24 mouse cellular contexts compared by ENCODE assay signal in the genomic region with DNA sequence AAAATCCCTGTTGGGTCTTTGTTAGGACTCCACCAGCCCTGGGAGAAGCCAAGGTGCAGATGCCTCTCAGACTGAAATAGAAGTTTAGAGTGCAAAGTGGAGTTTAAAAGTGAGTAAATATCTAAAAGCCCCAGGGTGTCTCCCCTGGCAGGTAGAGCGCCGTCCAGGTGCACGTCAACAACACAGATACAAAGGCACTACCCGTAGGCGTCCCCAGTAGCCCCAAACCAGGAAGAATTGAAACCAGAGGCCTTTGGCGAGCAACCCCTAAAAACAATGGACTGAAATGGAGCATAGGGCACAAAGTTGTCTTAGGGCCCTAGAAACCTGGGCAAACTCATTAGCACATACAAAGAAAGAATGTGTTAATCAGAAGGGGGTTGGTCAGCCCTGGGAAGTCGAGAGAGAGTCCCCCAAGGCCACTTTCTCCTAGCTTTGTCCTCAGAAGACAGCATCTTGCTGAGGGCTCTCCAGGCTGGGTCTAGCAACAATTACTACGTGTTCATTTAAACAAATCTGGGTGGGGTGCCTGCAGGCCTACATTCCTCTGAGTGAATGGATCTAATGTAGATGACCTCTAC. TPM values are rescaled to one million over a fixed set of nuclear protein-coding genes. Genes with fewer than 3 reads are reported as not detected.
DNase-seq lines count a peak whose midpoint lies in the region; ATAC-seq and TF ChIP-seq lines count a peak whose summit lies in the region.
"Had no signal": no experiment of that assay in that cellular context is flagged by ENCODE, and none has a peak within 500 bp of the region (broad histone marks: within the 10 kb centered on the region; RNA-seq: fewer than 3 reads in every experiment).

No protein-coding gene starts in this region.

- no peak for TF ChIP-seq CTCF in E14TG2a.4 (conservative IDR thresholded peaks at IDR 0.05; ENCODE audit: low read length)
- TF ChIP-seq CTCF in ES-Bruce4 (IDR thresholded peaks at IDR 0.05; ENCODE audit: low read depth, low read length), result no peak
- no peak for TF ChIP-seq CTCF in forebrain, postnatal 0 days (IDR thresholded peaks at IDR 0.05; ENCODE audit: low read depth)

- H3K9ac ChIP-seq in ES-Bruce4 (ENCODE audit: low read depth, poor library complexity, severe bottlenecking) (no peak overlapping the region), ES-E14 (ENCODE audit: insufficient read depth, low read depth, low read length, poor library complexity, severe bottlenecking) (no peak overlapping the region)
- no peak overlapping the region for H3K9ac ChIP-seq in liver, embryonic 12.5 days
- H3K9ac ChIP-seq in forebrain, postnatal 0 days, result no peak overlapping the region
- H3K9ac ChIP-seq: embryonic facial prominence, embryonic 12.5 days; forebrain, embryonic 13.5 days; forebrain, embryonic 15.5 days had no signal

- 48% methylated on average over 8 of the region's 8 CpGs for WGBS in liver, embryonic 12.5 days (ENCODE audit: insufficient replicate concordance)
- 36% methylated on average over 8 of the region's 8 CpGs for WGBS in forebrain, postnatal 0 days

- no peaks in the 10 kb centered on the region for H3K9me3 ChIP-seq in E14TG2a.4 (ENCODE audit: low read length)
- H3K9me3 ChIP-seq in ES-Bruce4 (replicated peaks; ENCODE audit: control insufficient read depth, insufficient read depth, low read length, poor library complexity, severe bottlenecking), result no peaks in the 10 kb centered on the region
- H3K9me3 ChIP-seq in ES-E14 (ENCODE audit: control insufficient read depth, insufficient read depth, low read depth, low read length), result no peaks in the 10 kb centered on the region
- no peaks in the 10 kb centered on the region for H3K9me3 ChIP-seq in liver, embryonic 12.5 days (replicated peaks)
- H3K9me3 ChIP-seq in forebrain, postnatal 0 days (ENCODE audit: low read length), result no peaks in the 10 kb centered on the region
- H3K9me3 ChIP-seq: embryonic facial prominence, embryonic 10.5 days; embryonic facial prominence, embryonic 12.5 days; forebrain, embryonic 13.5 days; forebrain, embryonic 15.5 days had no signal

- H3K27me3 ChIP-seq in E14TG2a.4 (ENCODE audit: insufficient read depth, low read length), result peaks cover 25% of the 10 kb centered on the region
- no peaks in the 10 kb centered on the region for H3K27me3 ChIP-seq in ES-Bruce4 (ENCODE audit: control insufficient read depth, insufficient read depth, low read length, poor library complexity, severe bottlenecking)
- H3K27me3 ChIP-seq in liver, embryonic 12.5 days (replicated peaks), result 0 out of 2 replicates have a peak, but pooled peaks cover 3% of the 10 kb centered on the region
- H3K27me3 ChIP-seq in forebrain, postnatal 0 days (ENCODE audit: insufficient read depth, low read length), result no peaks in the 10 kb centered on the region
- H3K27me3 ChIP-seq: forebrain, embryonic 15.5 days had no signal

- peak; percentile 55 for DNase-seq in ES-E14 (ENCODE audit: low read depth, low spot score)
- DNase-seq in WW6 (ENCODE audit: low read depth, low spot score), result peak; percentile 29
- no peak for DNase-seq in layer of hippocampus, adult 8-10 months (ENCODE audit: low spot score in 2 of 2)
- DNase-seq in kidney, postnatal 25 days, result no peak
- DNase-seq in forebrain, postnatal 0 days, result no peak
- DNase-seq: adrenal gland, adult 8-10 months; adrenal gland, postnatal 14 days; adrenal gland, postnatal 36 days; cerebellum, adult 11-12 months; cerebellum, adult 2 months; cerebellum, adult 9-10 months; cerebellum, postnatal 10 days; cerebellum, postnatal 25 days had no signal

- H3K4me1 ChIP-seq in E14TG2a.4 (replicated peaks; ENCODE audit: low read depth, low read length), result peaks cover 88% of the 10 kb centered on the region
- H3K4me1 ChIP-seq in ES-Bruce4 (ENCODE audit: control insufficient read depth, insufficient read depth, low read length), result peaks cover 11% of the 10 kb centered on the region
- H3K4me1 ChIP-seq in ES-E14 (ENCODE audit: control insufficient read depth in 2 of 2, insufficient read depth in 2 of 2, low read length in 2 of 2, poor library complexity in 1 of 2), result peaks cover 18 to 35% of the 10 kb centered on the region in 2 experiments
- no peaks in the 10 kb centered on the region for H3K4me1 ChIP-seq in liver, embryonic 12.5 days
- H3K4me1 ChIP-seq in forebrain, postnatal 0 days (ENCODE audit: insufficient read depth), result no peaks in the 10 kb centered on the region
- H3K4me1 ChIP-seq: embryonic facial prominence, embryonic 12.5 days; forebrain, embryonic 13.5 days; forebrain, embryonic 15.5 days had no signal

- peak overlapping the region; percentile 20; the same call in 1 of the 2 replicates for H3K4me3 ChIP-seq in E14TG2a.4 (replicated peaks; ENCODE audit: low read length)
- no peak overlapping the region for H3K4me3 ChIP-seq in ES-Bruce4 (ENCODE audit: low read depth, low read length)
- H3K4me3 ChIP-seq in ES-E14 (ENCODE audit: insufficient read depth in 1 of 2, low read depth in 1 of 2, low read length in 2 of 2, poor library complexity in 1 of 2, severe bottlenecking in 1 of 2), result no peak overlapping the region
- no peak overlapping the region for H3K4me3 ChIP-seq in liver, embryonic 12.5 days
- no peak overlapping the region for H3K4me3 ChIP-seq in forebrain, postnatal 0 days (ENCODE audit: low read depth, low read length)
- H3K4me3 ChIP-seq: embryonic facial prominence, embryonic 10.5 days; embryonic facial prominence, embryonic 12.5 days; forebrain, embryonic 13.5 days; forebrain, embryonic 15.5 days had no signal

- ATAC-seq in liver, embryonic 12.5 days, result no peak
- ATAC-seq in forebrain, postnatal 0 days, result no peak
- ATAC-seq: activated CD4-positive, CD25-positive, alpha-beta regulatory T cell, adult 4 months; forebrain, embryonic 13.5 days; forebrain, embryonic 15.5 days had no signal

- TF ChIP-seq EP300 in ES-Bruce4 (IDR thresholded peaks at IDR 0.05; ENCODE audit: insufficient read depth, low read depth, low read length), result peak; percentile 93

- in situ Hi-C loops in ES-E14 (cut with MboI; ENCODE audit: low sequenced_read_pairs in 2 of 2, unreplicated experiment in 2 of 2), result no loop called here

- H3K36me3 ChIP-seq in E14TG2a.4 (ENCODE audit: insufficient read depth, low read length) (no peaks in the 10 kb centered on the region), ES-Bruce4 (ENCODE audit: control insufficient read depth, insufficient read depth, low read length, poor library complexity, severe bottlenecking) (no peaks in the 10 kb centered on the region), ES-E14 (ENCODE audit: control insufficient read depth, insufficient read depth, low read length, poor library complexity, severe bottlenecking) (no peaks in the 10 kb centered on the region)
- H3K36me3 ChIP-seq in liver, embryonic 12.5 days, result no peaks in the 10 kb centered on the region
- no peaks in the 10 kb centered on the region for H3K36me3 ChIP-seq in forebrain, postnatal 0 days (ENCODE audit: insufficient read depth)
- H3K36me3 ChIP-seq: embryonic facial prominence, embryonic 10.5 days; embryonic facial prominence, embryonic 12.5 days; forebrain, embryonic 15.5 days had no signal

- peak overlapping the region; percentile 88 for H3K27ac ChIP-seq in ES-Bruce4 (ENCODE audit: insufficient read depth, low read length)
- H3K27ac ChIP-seq in ES-E14 (ENCODE audit: insufficient read depth, low read depth, low read length, poor library complexity, severe bottlenecking), result peak overlapping the region; percentile 89; the same call in 1 of the 2 replicates
- no peak overlapping the region for H3K27ac ChIP-seq in liver, embryonic 12.5 days
- no peak overlapping the region for H3K27ac ChIP-seq in forebrain, postnatal 0 days (ENCODE audit: low read depth, low read length)
- H3K27ac ChIP-seq: embryonic facial prominence, embryonic 10.5 days; embryonic facial prominence, embryonic 12.5 days; forebrain, embryonic 13.5 days; forebrain, embryonic 15.5 days had no signal

- no peak for TF ChIP-seq POLR2A in ES-Bruce4 (IDR thresholded peaks at IDR 0.05; ENCODE audit: insufficient read depth, low read length)

- H3K4me2 ChIP-seq in liver, embryonic 12.5 days, result no peak overlapping the region
- H3K4me2 ChIP-seq in forebrain, postnatal 0 days (ENCODE audit: low read depth), result no peak overlapping the region
- H3K4me2 ChIP-seq: embryonic facial prominence, embryonic 12.5 days; forebrain, embryonic 13.5 days; forebrain, embryonic 15.5 days had no signal

TF ChIP-seq in ES-E14, 5 proteins besides CTCF, POLR2A, EP300 and RAD21:
- TF ChIP-seq HCFC1 (IDR thresholded peaks at IDR 0.05; ENCODE audit: borderline replicate concordance, insufficient read depth, low read length) (no peak), CHD2 (IDR thresholded peaks at IDR 0.05; ENCODE audit: low read depth, low read length) (peak; percentile 16; the same call in 1 of the 2 replicates)
TF ChIP-seq in ES-E14: peak in this region for 1.

RNA-seq across cellular contexts. Expression of a gene that starts 27.3 kb away (rescaled TPM):
- 45.0 and 51.6 TPM in 2 replicates for polyA plus RNA-seq in ES-Bruce4 (2011; ENCODE audit: insufficient read depth, insufficient read length, low read depth, missing spikeins)
- 12.3 and 16.3 TPM in 2 replicates for total RNA-seq in ES-E14 (2012; rRNA removed)
- total RNA-seq in layer of hippocampus, adult 8-10 months (2022), result 1 to 10 TPM in 3 of 4 experiments, under 1 TPM in 1; 0.63 to 1.6 (median 1.2) TPM
- not detected in 2 replicates for polyA plus RNA-seq in liver, embryonic 12.5 days (2016; fragmentation: Nextera tagmentation; extraction: Ambion mirVana)
- total RNA-seq in forebrain, postnatal 0 days (2014; rRNA removed), result 11.6 and 15.0 TPM in 2 replicates
- 7.2 and 12.9 TPM in 2 replicates for polyA plus RNA-seq in forebrain, postnatal 0 days (2015; fragmentation: Nextera tagmentation; extraction: Ambion mirVana)
- total RNA-seq: adrenal gland, adult 18-20 months; adrenal gland, adult 8-10 months; adrenal gland, postnatal 14 days; adrenal gland, postnatal 36 days; MEL had no signal
- polyA plus RNA-seq: C2C12 had no signal

Comparison
In these comparisons a context has a peak if more than half of its experiments do, and no peak if none do; other contexts are left out.
1. H3K27ac ChIP-seq: peak in ES-Bruce4 (single experiment) and ES-E14 (single experiment); none in liver, embryonic 12.5 days (single experiment) and forebrain, postnatal 0 days (single experiment).
2. DNase-seq: peak in ES-E14 (single experiment) and WW6 (single experiment); none in layer of hippocampus, adult 8-10 months (0 of 2), kidney, postnatal 25 days (0 of 2) and forebrain, postnatal 0 days (single experiment).